Mouse (Mus musculus): ENCODE measurements around the gene Ffar4. TPM values are rescaled to one million over a fixed set of nuclear protein-coding genes. Genes with fewer than 3 reads are reported as not detected.
A peak's percentile ranks its signal among the peaks of the same experiment; 100 is the strongest.

The Ffar4 gene
- polyA plus RNA-seq, 1 experiment from 2014 or later = not detected

DNA sequence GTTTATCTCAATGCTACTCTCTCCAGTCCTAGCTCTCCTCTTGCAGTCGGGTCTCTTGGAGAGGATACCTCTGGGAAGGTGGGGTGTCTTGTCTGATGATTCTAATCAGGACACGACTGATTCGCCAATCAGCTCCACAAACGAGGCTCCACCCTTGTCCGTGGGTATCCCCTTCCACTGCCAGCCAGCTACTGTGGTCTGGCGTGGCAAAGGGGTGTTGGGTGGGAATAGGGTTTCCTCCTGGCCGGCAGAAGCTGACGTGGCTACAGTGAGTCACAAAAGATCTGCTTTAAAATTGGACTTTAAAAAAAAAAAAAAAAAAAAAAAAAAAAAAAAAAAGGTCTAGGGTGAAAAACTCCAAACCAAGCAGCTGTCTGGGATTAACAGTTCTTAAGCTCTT lies 14.2 kb downstream of the Ffar4 start:
- WGBS = 81% methylated on average over 8 of the region's 8 CpGs
- Histone ChIP-seq H3K9me3 (replicated peaks) (no peaks in the 10 kb centered on the region), H3K27me3 (no peaks in the 10 kb centered on the region), H3K4me3 (no peak overlapping the region), H3K4me1 (no peaks in the 10 kb centered on the region), H3K4me2 (no peak overlapping the region), H3K9ac (no peak overlapping the region), H3K27ac (no peak overlapping the region), H3K36me3 (ENCODE audit: poor library complexity, severe bottlenecking) (no peaks in the 10 kb centered on the region)
- no peak for ATAC-seq

DNA sequence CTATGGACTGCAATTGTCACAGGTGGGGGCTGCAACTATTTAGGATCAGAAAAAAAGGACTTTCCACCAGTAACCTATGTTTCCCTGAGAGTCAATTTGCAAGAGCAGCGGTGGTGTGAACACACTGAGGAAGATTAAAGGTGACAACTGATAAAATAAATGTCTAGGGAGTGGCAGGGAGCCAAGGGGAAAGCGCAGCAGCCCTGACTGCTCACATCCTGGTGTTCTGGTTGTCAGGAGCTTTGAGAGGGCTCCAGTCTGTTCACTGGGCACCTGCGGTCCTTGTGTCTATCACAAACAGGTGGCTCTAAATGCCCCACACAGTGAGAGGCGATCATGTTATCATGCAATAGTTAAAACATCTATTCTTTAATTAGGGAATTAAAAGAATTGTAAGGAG lies 15.7 kb downstream of the Ffar4 start:
- Histone ChIP-seq H3K9ac (no peak overlapping the region), H3K9me3 (replicated peaks) (no peaks in the 10 kb centered on the region), H3K4me2 (no peak overlapping the region), H3K4me3 (no peak overlapping the region), H3K27me3 (no peaks in the 10 kb centered on the region), H3K27ac (no peak overlapping the region), H3K4me1 (no peaks in the 10 kb centered on the region), H3K36me3 (ENCODE audit: poor library complexity, severe bottlenecking) (no peaks in the 10 kb centered on the region)
- WGBS = 59% methylated on average over 4 of the region's 4 CpGs
- no peak for ATAC-seq

DNA sequence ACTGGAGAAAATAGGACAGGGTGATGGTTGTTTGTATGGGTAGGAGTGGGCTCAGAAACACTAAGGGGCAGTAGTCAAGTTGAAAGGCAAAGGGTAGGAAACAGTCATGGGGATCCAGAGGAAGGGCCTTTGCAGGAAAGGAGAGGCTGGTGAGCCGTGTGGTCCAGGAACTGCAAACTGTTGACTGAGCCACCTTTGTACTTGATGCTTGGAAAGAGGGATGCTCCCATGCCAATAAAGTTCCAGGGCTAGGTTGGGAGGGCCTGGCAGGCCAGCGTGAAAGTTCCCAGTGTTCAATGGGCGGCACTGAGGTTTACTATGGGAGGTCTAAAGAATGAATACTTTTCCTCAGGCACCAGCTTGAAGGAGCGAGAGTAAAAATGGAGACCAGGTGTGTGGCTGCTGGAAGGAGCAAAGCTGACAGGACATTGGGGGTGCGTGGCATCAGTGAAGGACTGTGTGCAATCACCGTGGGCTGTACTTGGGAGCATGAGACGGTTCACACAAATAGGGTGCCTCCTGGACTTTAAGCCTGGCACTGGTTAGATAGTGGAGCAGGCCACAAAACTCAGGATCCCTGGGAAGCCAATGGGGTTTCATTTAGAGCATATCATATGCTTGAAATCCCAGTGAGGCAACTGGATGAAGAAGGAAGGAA lies 18.1 kb downstream of the Ffar4 start:
- Histone ChIP-seq H3K27me3 (no peaks in the 10 kb centered on the region), H3K9me3 (replicated peaks) (no peaks in the 10 kb centered on the region), H3K4me2 (no peak overlapping the region), H3K9ac (no peak overlapping the region), H3K27ac (no peak overlapping the region), H3K36me3 (ENCODE audit: poor library complexity, severe bottlenecking) (no peaks in the 10 kb centered on the region), H3K4me3 (no peak overlapping the region), H3K4me1 (no peaks in the 10 kb centered on the region)
- no peak for ATAC-seq
- WGBS = 96% methylated on average over 7 of the region's 7 CpGs

DNA sequence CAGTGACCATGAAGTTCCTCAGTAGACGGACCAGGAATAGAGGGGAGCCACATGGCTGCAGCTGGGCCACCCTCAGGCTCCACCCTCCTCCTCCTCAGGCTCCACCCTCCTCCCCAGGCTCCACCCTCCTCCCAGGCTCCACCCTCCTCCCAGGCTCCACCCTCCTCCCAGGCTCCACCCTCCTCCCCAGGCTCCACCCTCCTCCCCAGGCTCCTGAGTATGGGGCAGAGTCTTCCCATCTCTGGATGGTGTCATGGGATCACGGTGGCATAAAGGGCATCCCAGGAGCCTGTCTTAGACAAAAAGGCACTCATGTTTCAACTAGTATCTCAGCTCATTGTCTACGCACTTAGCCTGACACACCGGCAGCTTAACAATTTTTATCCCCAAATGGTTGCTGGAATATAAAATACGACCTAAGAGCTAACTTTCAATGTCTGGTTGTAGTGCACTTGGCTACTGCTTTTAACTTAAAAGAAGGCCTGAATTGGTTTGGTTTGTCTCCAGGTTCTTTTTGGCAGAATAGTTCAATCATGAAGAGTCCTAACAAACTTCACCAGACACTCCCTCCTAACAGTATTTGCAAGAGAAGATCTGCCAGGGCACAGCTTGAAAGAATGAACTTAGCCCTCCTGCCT lies 23.4 kb downstream of the Ffar4 start:
- no peak for ATAC-seq
- Histone ChIP-seq H3K9me3 (replicated peaks) (no peaks in the 10 kb centered on the region), H3K36me3 (ENCODE audit: poor library complexity, severe bottlenecking) (no peaks in the 10 kb centered on the region), H3K4me3 (no peak overlapping the region), H3K9ac (no peak overlapping the region), H3K4me2 (no peak overlapping the region), H3K27me3 (peaks cover 28% of the 10 kb centered on the region), H3K27ac (no peak overlapping the region), H3K4me1 (peaks cover 8% of the 10 kb centered on the region)
- WGBS = 82% methylated on average over 5 of the region's 5 CpGs

DNA sequence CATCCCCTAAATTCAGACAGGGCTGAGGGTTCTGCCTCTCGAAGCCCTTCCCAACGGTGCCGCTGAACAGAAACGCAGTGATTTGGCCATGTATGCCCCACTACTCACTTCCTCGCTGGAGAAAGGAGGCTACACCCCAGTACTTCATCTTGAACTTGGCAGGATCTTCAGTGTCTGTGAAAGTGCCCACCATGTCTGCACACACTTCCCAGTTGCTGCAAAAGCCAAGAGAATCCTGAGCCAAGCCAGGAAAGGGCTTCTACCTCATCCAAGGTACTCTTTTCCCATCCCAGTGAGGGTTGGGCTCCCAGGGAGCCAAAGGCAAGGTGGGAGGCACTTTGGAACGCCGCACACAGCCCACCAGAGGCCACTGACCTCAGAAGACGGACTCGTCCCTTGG lies 27.1 kb downstream of the Ffar4 start:
- Histone ChIP-seq H3K9me3 (replicated peaks) (no peaks in the 10 kb centered on the region), H3K4me1 (peaks cover 8% of the 10 kb centered on the region), H3K27ac (no peak overlapping the region), H3K4me3 (peak overlapping the region; percentile 53), H3K9ac (no peak overlapping the region), H3K4me2 (peak overlapping the region; percentile 85), H3K36me3 (ENCODE audit: poor library complexity, severe bottlenecking) (no peaks in the 10 kb centered on the region), H3K27me3 (peaks cover 33% of the 10 kb centered on the region)
- 32% methylated on average over 9 of the region's 9 CpGs for WGBS
- no peak; the same call in 1 of the 2 replicates for ATAC-seq

DNA sequence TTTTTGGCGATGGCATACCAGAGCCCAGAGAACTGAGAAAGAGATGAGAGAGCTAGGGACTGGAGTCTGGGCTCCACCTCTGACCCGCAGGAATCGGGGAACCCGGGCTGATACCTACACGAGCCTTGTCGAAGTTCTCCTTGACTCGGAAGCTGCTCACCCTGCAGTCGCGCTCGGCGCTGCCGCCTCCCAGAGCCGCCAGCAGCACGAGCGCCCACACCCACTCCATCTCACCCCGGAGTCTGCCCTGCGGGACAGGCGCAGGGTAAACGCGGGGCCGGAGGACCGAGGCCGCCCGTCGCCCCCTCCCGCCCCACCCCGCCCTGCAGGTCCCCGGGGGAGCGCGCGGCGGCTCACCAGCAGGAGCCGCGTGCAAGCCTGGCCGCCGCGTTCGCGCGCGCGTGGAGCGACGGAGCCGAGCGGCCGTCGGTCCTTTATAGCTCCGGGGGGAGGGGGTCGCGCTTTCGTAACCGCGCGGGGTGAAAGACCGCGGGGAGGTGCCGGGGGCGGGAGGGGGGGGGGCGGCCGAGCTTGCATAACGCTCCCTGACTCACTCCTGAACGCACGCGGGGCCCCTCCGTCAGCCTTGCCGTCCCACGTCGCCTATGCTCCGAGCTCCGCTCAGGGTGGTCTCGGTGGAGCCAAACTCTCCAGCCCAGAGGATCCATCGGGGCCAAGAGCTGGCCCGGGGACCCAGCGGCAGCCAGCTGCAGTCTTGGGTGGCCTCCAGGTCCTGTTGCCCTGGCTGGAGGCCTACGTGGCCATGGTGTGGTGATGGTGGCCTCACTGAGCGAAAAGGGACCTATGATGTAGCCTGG lies 27.7 kb downstream of the Ffar4 start:
- Histone ChIP-seq H3K27me3 (peaks cover 33% of the 10 kb centered on the region), H3K4me3 (peak overlapping the region; percentile 53), H3K9me3 (replicated peaks) (no peaks in the 10 kb centered on the region), H3K36me3 (ENCODE audit: poor library complexity, severe bottlenecking) (no peaks in the 10 kb centered on the region), H3K27ac (no peak overlapping the region), H3K4me1 (peaks cover 8% of the 10 kb centered on the region), H3K9ac (peak overlapping the region; percentile 54), H3K4me2 (peak overlapping the region; percentile 85)
- WGBS = 2% methylated on average over 44 of the region's 77 CpGs
- ATAC-seq = peak; percentile 80

DNA sequence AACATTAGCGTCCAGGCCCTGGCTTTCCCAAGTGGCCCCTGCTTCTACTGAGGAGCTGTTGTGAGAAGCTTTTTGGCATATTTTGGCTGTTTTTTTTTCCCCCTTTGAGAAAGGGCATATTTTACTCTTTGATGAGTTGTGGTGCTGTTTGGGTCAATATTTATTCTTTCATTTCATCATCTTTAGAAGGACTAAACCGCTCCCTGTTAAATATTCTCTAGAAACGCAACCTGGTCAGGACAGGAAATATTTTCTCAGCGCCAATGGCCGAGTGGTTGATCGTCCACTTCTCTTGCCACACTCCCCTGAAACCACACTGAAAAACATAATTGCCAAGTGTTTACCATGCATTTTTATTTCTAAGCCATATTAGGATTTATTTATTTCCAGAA lies 28.3 kb downstream of the Ffar4 start, which contains the start of gene Rbp4:
Gene Rbp4 (minus strand): TSS at position 63 of the 392 bp plus-strand sequence.
- Histone ChIP-seq H3K4me3 (peak within 1 kb of the TSS; percentile 53), H3K27ac (no peak within 1 kb of the TSS), H3K9me3 (replicated peaks) (no peaks in the 10 kb centered on the region), H3K4me1 (peaks cover 8% of the 10 kb centered on the region), H3K36me3 (ENCODE audit: poor library complexity, severe bottlenecking) (no peaks in the 10 kb centered on the region), H3K4me2 (peak within 1 kb of the TSS; percentile 85), H3K9ac (peak within 1 kb of the TSS; percentile 54), H3K27me3 (peaks cover 33% of the 10 kb centered on the region)
- 76% methylated on average over 6 of the region's 6 CpGs for WGBS
- no peak for ATAC-seq

DNA sequence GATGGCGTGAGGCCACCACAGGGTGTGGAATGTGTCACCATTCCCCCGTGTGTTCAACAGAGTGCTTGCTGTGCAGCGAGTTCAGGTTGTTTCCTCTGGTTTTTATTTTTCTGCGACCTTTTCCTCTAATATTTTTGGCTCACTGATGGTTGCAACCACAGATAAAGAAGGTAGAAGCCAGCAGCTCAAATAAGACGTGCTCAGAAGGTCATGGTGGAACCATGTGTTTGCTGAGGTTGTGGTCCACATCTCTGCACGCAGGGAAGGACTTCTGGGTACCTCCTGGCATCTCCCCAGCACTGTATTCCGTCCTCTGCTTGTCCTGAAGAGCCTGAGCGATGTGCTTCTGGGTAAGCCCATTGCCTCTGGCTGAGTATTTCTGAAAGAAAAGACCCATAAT lies 29.8 kb downstream of the Ffar4 start:
- ATAC-seq = no peak
- no peaks in the 10 kb centered on the region for H3K36me3 ChIP-seq (ENCODE audit: poor library complexity, severe bottlenecking)
- H3K4me3 ChIP-seq = no peak overlapping the region
- peaks cover 33% of the 10 kb centered on the region for H3K27me3 ChIP-seq
- peaks cover 8% of the 10 kb centered on the region for H3K4me1 ChIP-seq
- H3K9ac ChIP-seq = no peak overlapping the region
- no peak overlapping the region for H3K4me2 ChIP-seq
- H3K9me3 ChIP-seq (replicated peaks) = no peaks in the 10 kb centered on the region
- no peak overlapping the region for H3K27ac ChIP-seq
- 77% methylated on average over 8 of the region's 8 CpGs for WGBS

DNA sequence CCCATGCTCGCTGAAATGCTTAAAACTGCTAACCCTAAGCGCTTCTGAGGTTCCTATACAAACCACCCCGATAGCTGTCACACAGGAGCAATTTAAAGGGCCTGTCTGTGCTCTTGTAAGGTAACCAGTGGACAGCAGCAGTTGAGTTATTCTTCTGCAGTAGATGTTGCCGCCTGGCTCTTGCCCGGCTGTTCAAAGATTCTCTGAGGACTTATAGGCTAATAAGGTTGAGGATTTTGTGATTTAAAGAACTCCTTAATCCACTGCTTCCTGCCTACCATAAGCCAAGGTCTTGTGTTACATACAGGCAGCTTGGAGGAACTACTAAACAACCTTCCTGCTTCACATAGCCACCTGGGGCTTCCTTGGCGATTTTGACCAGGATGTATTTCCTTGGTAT lies 35.6 kb downstream of the Ffar4 start, which contains the start of gene Pde6c:
Gene Pde6c (plus strand): TSS at position 301 of the 400 bp plus-strand sequence.
- 78% methylated on average over 6 of the region's 6 CpGs for WGBS
- no peak within 1 kb of the TSS for H3K4me2 ChIP-seq
- H3K9ac ChIP-seq = no peak within 1 kb of the TSS
- no peaks in the 10 kb centered on the region for H3K27me3 ChIP-seq
- no peaks in the 10 kb centered on the region for H3K4me1 ChIP-seq
- H3K36me3 ChIP-seq (ENCODE audit: poor library complexity, severe bottlenecking) = no peaks in the 10 kb centered on the region
- H3K4me3 ChIP-seq = no peak within 1 kb of the TSS
- ATAC-seq = no peak
- no peak within 1 kb of the TSS for H3K27ac ChIP-seq
- H3K9me3 ChIP-seq (replicated peaks) = no peaks in the 10 kb centered on the region

DNA sequence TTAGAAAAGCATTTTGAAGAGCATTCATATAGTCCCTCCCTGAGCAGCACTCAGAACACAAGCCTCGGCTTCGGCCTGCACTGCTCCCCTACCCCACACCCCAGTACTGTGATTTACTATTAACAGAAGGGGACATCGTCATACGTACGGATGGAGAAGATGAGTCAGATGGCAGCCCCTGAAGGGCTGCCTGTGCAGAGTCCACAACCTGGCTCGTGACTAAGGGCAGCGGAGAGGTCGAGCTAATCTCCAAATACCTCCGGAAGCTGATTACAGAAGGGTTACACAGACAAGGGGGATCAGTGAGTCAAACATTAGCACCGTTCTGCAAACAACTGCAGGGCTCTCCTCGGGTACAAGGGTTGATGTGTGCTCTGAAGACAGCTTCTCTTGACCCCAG lies 37.1 kb downstream of the Ffar4 start:
- Histone ChIP-seq H3K9ac (no peak overlapping the region), H3K9me3 (replicated peaks) (no peaks in the 10 kb centered on the region), H3K4me1 (no peaks in the 10 kb centered on the region), H3K27me3 (no peaks in the 10 kb centered on the region), H3K36me3 (ENCODE audit: poor library complexity, severe bottlenecking) (no peaks in the 10 kb centered on the region), H3K4me3 (no peak overlapping the region), H3K4me2 (no peak overlapping the region), H3K27ac (no peak overlapping the region)
- ATAC-seq = no peak
- 79% methylated on average over 11 of the region's 11 CpGs for WGBS

DNA sequence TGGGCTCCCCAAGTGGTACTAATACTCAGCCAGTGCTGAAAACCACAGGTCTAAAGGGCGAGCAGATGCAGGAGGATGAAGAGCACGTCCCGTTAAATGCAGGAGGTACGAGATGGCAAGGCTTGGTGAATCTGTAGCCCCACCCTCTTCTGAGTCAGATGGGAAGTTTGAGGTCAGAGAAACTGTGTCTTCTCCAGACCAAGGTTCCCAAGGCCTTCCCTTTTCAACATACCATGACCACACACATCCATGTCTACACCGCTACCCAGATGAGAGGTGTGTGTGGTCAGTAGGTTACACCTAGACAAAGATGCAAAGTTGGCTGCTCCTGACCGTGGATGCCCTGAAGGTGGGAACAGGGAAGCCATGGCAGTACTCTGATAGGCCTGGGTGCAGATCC lies 37.9 kb downstream of the Ffar4 start:
- ATAC-seq = no peak

DNA sequence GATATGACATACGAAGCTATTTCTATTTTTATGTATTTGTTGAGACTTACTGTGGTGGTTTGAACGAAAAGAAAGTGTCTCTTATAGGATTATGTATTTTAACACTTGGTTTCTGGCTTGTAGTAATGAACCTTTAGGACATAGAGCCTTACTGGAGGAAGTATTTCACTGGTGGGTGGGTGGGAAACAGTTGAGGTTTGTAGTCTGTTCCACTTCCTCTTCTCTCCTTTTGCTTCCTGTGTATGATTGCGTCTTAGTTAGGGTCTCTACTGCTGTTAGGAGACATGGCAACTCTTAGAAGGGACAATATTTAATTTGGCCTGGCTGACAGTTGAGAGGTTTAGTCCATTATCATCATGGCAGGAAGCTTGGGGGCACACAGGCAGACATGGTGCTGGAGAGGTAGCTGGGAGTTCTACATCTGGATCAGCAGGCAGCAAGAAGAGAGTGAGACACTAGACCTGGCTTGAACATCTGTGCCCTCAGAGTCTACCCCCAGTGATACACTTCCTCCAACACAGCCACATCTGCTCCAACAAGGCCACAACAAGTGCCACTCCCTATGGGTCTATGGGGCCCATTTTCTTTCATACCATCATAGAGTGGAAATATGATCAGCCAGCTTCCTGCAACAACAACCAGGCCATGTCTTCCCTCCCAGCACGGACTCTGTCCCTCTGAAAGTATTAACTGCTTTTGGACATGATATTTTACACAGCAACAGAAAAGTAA lies 46.8 kb downstream of the Ffar4 start:
- H3K36me3 ChIP-seq (ENCODE audit: poor library complexity, severe bottlenecking) = no peaks in the 10 kb centered on the region
- no peaks in the 10 kb centered on the region for H3K9me3 ChIP-seq (replicated peaks)
- WGBS = 81% methylated on average over 4 of the region's 4 CpGs
- H3K4me3 ChIP-seq = no peak overlapping the region
- H3K9ac ChIP-seq = no peak overlapping the region
- no peak overlapping the region for H3K4me2 ChIP-seq
- no peaks in the 10 kb centered on the region for H3K27me3 ChIP-seq
- H3K27ac ChIP-seq = no peak overlapping the region
- H3K4me1 ChIP-seq = no peaks in the 10 kb centered on the region
- ATAC-seq = no peak

More for the DNA sequence above, 37.9 kb downstream of the Ffar4 start:
- H3K27me3 ChIP-seq = no peaks in the 10 kb centered on the region
- H3K4me2 ChIP-seq = no peak overlapping the region
- H3K9ac ChIP-seq = no peak overlapping the region
- 91% methylated on average over 6 of the region's 6 CpGs for WGBS
- no peaks in the 10 kb centered on the region for H3K4me1 ChIP-seq
- H3K27ac ChIP-seq = no peak overlapping the region
- H3K9me3 ChIP-seq (replicated peaks) = no peaks in the 10 kb centered on the region
- H3K4me3 ChIP-seq = no peak overlapping the region
- no peaks in the 10 kb centered on the region for H3K36me3 ChIP-seq (ENCODE audit: poor library complexity, severe bottlenecking)

Data from forebrain, embryonic 13.5 days (tissue).